ENCODE assay signal across 8 mouse cellular contexts in genomic region chr8:72257171-72257901, GRCm38 (mm10). TPM values are rescaled to one million over a fixed set of nuclear protein-coding genes. Genes with fewer than 3 reads are reported as not detected.
DNase-seq lines count a peak whose midpoint lies in the region; ATAC-seq and TF ChIP-seq lines count a peak whose summit lies in the region.

No protein-coding gene starts in this region.

- ATAC-seq in cerebellum, adult (ENCODE audit: insufficient number of reproducible peaks, low FRiP score, low TSS enrichment): no peak
- 0 out of 2 replicates have a peak, but pooled peaks have one; percentile 23 for ATAC-seq in heart, embryonic 15.5 days (replicated peaks; ENCODE audit: insufficient number of reproducible peaks, insufficient read depth, low FRiP score, low read depth)
- ATAC-seq in liver, postnatal 0 days: no peak

- no peak for TF ChIP-seq POLR2A in spleen, adult 2 months (IDR thresholded peaks at IDR 0.05; ENCODE audit: low read depth, low read length)

- H3K9ac ChIP-seq in heart, embryonic 15.5 days: no peak overlapping the region
- no peak overlapping the region for H3K9ac ChIP-seq in liver, postnatal 0 days (replicated peaks)

- peaks cover 21% of the 10 kb centered on the region for H3K36me3 ChIP-seq in spleen, adult 2 months (ENCODE audit: control insufficient read depth, insufficient read depth, low read length)
- peaks cover 34% of the 10 kb centered on the region for H3K36me3 ChIP-seq in heart, embryonic 15.5 days
- peaks cover 13% of the 10 kb centered on the region for H3K36me3 ChIP-seq in liver, postnatal 0 days (replicated peaks; ENCODE audit: insufficient read depth, low read length)

- H3K4me2 ChIP-seq in heart, embryonic 15.5 days: no peak overlapping the region
- H3K4me2 ChIP-seq in liver, postnatal 0 days (ENCODE audit: low read depth, low read length): no peak overlapping the region

- DNase-seq in cerebellum, postnatal 10 days: peak; percentile 69 to 70
- peak in 1 of 2 experiments; percentile 62 for DNase-seq in spleen, adult 2 months (ENCODE audit: low read depth in 1 of 2, low spot score in 2 of 2)
- no peak for DNase-seq in spleen, adult 12 weeks (ENCODE audit: low spot score)
- DNase-seq in liver, postnatal 0 days: peak; percentile 57
- peak; percentile 74 for DNase-seq in retina, embryonic 14.5 days (ENCODE audit: low spot score)
- no peak for DNase-seq in urinary bladder, postnatal 36 days (ENCODE audit: low spot score in 2 of 2)

- peak; percentile 49; the same call in 1 of the 2 replicates for TF ChIP-seq CTCF in spleen, adult 2 months (IDR thresholded peaks at IDR 0.05; ENCODE audit: extremely low read depth, insufficient read depth, insufficient read length, insufficient replicate concordance)
- TF ChIP-seq CTCF in liver, postnatal 0 days (IDR thresholded peaks at IDR 0.05; ENCODE audit: low read depth): peak; percentile 74

- no peaks in the 10 kb centered on the region for H3K27me3 ChIP-seq in spleen, adult 2 months (ENCODE audit: control insufficient read depth, insufficient read depth, low read length)
- H3K27me3 ChIP-seq in heart, embryonic 15.5 days: no peaks in the 10 kb centered on the region
- H3K27me3 ChIP-seq in liver, postnatal 0 days (ENCODE audit: insufficient read depth, low read length): no peaks in the 10 kb centered on the region

- WGBS in spleen, adult 2 months: 62% methylated on average over 7 of the region's 7 CpGs
- WGBS in heart, embryonic 15.5 days: 57% methylated on average over 7 of the region's 7 CpGs
- 52% methylated on average over 7 of the region's 7 CpGs for WGBS in liver, postnatal 0 days (ENCODE audit: insufficient replicate concordance)

- no peak overlapping the region for H3K4me3 ChIP-seq in spleen, adult 2 months (ENCODE audit: extremely low read depth, insufficient read depth, insufficient read length)
- no peak overlapping the region for H3K4me3 ChIP-seq in heart, embryonic 15.5 days
- no peak overlapping the region for H3K4me3 ChIP-seq in liver, postnatal 0 days (ENCODE audit: low read depth, low read length)

- no peak for TF ChIP-seq EP300 in liver, postnatal 0 days (IDR thresholded peaks at IDR 0.05; ENCODE audit: low read depth)

- H3K27ac ChIP-seq in spleen, adult 2 months (ENCODE audit: insufficient read depth, low read length): no peak overlapping the region
- no peak overlapping the region for H3K27ac ChIP-seq in heart, embryonic 15.5 days
- no peak overlapping the region for H3K27ac ChIP-seq in liver, postnatal 0 days (ENCODE audit: low read depth)

- H3K9me3 ChIP-seq in heart, embryonic 15.5 days (replicated peaks): no peaks in the 10 kb centered on the region
- no peaks in the 10 kb centered on the region for H3K9me3 ChIP-seq in liver, postnatal 0 days (ENCODE audit: low read length)

- H3K4me1 ChIP-seq in spleen, adult 2 months (ENCODE audit: control insufficient read depth, insufficient read depth, insufficient read length): peaks cover 10% of the 10 kb centered on the region; the same call in 1 of the 2 replicates
- H3K4me1 ChIP-seq in heart, embryonic 15.5 days (replicated peaks): peaks cover 16% of the 10 kb centered on the region
- no peaks in the 10 kb centered on the region; the same call in 1 of the 2 replicates for H3K4me1 ChIP-seq in liver, postnatal 0 days (ENCODE audit: insufficient read depth)

RNA-seq across cellular contexts. Expression of gene Ap1m1, which starts 17.5 kb away (rescaled TPM):
- polyA plus RNA-seq in spleen, adult 2 months (2012; rRNA removed): 97.4 and 105 TPM in 2 replicates
- polyA plus RNA-seq in heart, embryonic 15.5 days (2015; fragmentation: Nextera tagmentation; extraction: Ambion mirVana): 96.3 and 113 TPM in 2 replicates
- 40.7 and 41.7 TPM in 2 replicates for polyA plus RNA-seq in liver, postnatal 0 days (2015; fragmentation: Nextera tagmentation; extraction: Ambion mirVana)

RNA-seq across cellular contexts. Expression of gene Fam32a, which starts 37.8 kb away (rescaled TPM):
- polyA plus RNA-seq in spleen, adult 2 months (2012; rRNA removed): 29.8 and 31.3 TPM in 2 replicates
- 41.0 and 45.6 TPM in 2 replicates for polyA plus RNA-seq in heart, embryonic 15.5 days (2015; fragmentation: Nextera tagmentation; extraction: Ambion mirVana)
- 27.5 and 28.4 TPM in 2 replicates for polyA plus RNA-seq in liver, postnatal 0 days (2015; fragmentation: Nextera tagmentation; extraction: Ambion mirVana)

RNA-seq across cellular contexts. Expression of gene Gm11034, which starts 43.9 kb away (rescaled TPM):
- not detected in 2 replicates for polyA plus RNA-seq in spleen, adult 2 months (2012; rRNA removed)
- not detected in 2 replicates for polyA plus RNA-seq in heart, embryonic 15.5 days (2015; fragmentation: Nextera tagmentation; extraction: Ambion mirVana)
- polyA plus RNA-seq in liver, postnatal 0 days (2015; fragmentation: Nextera tagmentation; extraction: Ambion mirVana): not detected in 2 replicates

RNA-seq across cellular contexts. Expression of gene Cib3, which starts 44.7 kb away (rescaled TPM):
- polyA plus RNA-seq in spleen, adult 2 months (2012; rRNA removed): 0.16 and 0.61 TPM in 2 replicates
- not detected in 2 replicates for polyA plus RNA-seq in heart, embryonic 15.5 days (2015; fragmentation: Nextera tagmentation; extraction: Ambion mirVana)
- polyA plus RNA-seq in liver, postnatal 0 days (2015; fragmentation: Nextera tagmentation; extraction: Ambion mirVana): not detected in 2 replicates

RNA-seq across cellular contexts. Expression of gene Gm10282, which starts 47.7 kb away (rescaled TPM):
- 1.4 and 1.7 TPM in 2 replicates for polyA plus RNA-seq in spleen, adult 2 months (2012; rRNA removed)
- 14.8 and 15.9 TPM in 2 replicates for polyA plus RNA-seq in heart, embryonic 15.5 days (2015; fragmentation: Nextera tagmentation; extraction: Ambion mirVana)
- polyA plus RNA-seq in liver, postnatal 0 days (2015; fragmentation: Nextera tagmentation; extraction: Ambion mirVana): 6.3 and 6.4 TPM in 2 replicates

Comparison
In these comparisons a context has a peak if more than half of its experiments do, and no peak if none do; other contexts are left out.
1. DNase-seq: peak in cerebellum, postnatal 10 days (2 of 2), liver, postnatal 0 days (single experiment) and retina, embryonic 14.5 days (single experiment); none in spleen, adult 12 weeks (single experiment) and urinary bladder, postnatal 36 days (0 of 2).